Mouse (Mus musculus) liver, adult 2 months (tissue): ENCODE measurements around the gene Pheta1. TPM values are rescaled to one million over a fixed set of nuclear protein-coding genes. Genes with fewer than 3 reads are reported as not detected.

Source experiments
- DNase-seq: peaks from one replicate; pipeline ENCODE4 v3.0.0-alpha.2; 2011; ENCODE audit warnings: low read depth, low spot score; ENCODE audit errors: extremely low read depth
- H3K27ac ChIP-seq: fragments of 200-500 bp; replicated peaks from 2 replicates; pipeline ENCODE4 v1.5.1; 2012; ENCODE audit warnings: low read depth, mild to moderate bottlenecking, control low read depth, inconsistent platforms, low read length; ENCODE audit not compliant: insufficient read depth
- H3K27me3 ChIP-seq: fragments of 200-500 bp; 2 replicates; pipeline ENCODE4 v1.6.1; 2012; ENCODE audit warnings: mild to moderate bottlenecking, moderate library complexity, low read length, inconsistent platforms; ENCODE audit not compliant: control insufficient read depth, insufficient read depth
- H3K36me3 ChIP-seq: fragments of 200-500 bp; 2 replicates; pipeline ENCODE4 v1.6.1; 2012; ENCODE audit warnings: low read length, inconsistent platforms; ENCODE audit not compliant: control insufficient read depth, insufficient read depth
- H3K4me1 ChIP-seq: fragments of 200-500 bp; 2 replicates; pipeline ENCODE4 v1.6.1; 2011; ENCODE audit warnings: low read length; ENCODE audit not compliant: control insufficient read depth, insufficient read depth
- H3K4me3 ChIP-seq: fragments of 200-500 bp; 2 replicates; pipeline ENCODE4 v1.5.1; 2011; ENCODE audit warnings: low read depth, mild to moderate bottlenecking, control low read depth, low read length, moderate library complexity; ENCODE audit not compliant: insufficient read depth
- H3K79me2 ChIP-seq: fragments of 200-500 bp; 2 replicates; pipeline ENCODE4 v1.6.1; 2012; ENCODE audit warnings: inconsistent platforms, mild to moderate bottlenecking, low read length, moderate library complexity; ENCODE audit not compliant: control insufficient read depth, insufficient read depth
- H3K9ac ChIP-seq: fragments of 200-500 bp; 2 replicates; pipeline ENCODE4 v1.6.1; 2012; ENCODE audit warnings: low read depth, mild to moderate bottlenecking, control low read depth, inconsistent platforms, low read length
- CTCF ChIP-seq: fragments of 200-500 bp; IDR thresholded peaks from 2 replicates; pipeline ENCODE4 v1.5.1; 2011; ENCODE audit warnings: low read depth, low read length, control low read depth
- POLR2A ChIP-seq: fragments of 200-500 bp; IDR thresholded peaks from 2 replicates; pipeline ENCODE4 v1.6.1; 2011; ENCODE audit warnings: low read length, control low read depth; ENCODE audit not compliant: insufficient read depth; ENCODE audit errors: extremely low read depth
- WGBS: fragments of 180-500 bp; shearing (Covaris S2); methylation state at CpG from one replicate; pipeline ENCODE4 v1.1.7; 2018; 5-methylcytosine and 5-hydroxymethylcytosine counted together
- polyA plus RNA-seq: library from polyadenylated mRNA; depleted of rRNA; stranded (reverse); fragments of >200 nt; gene quantifications from 2 replicates; pipeline ENCODE4 v1.2.3, GENCODE M21; 2012
- total RNA-seq: library from RNA; depleted of rRNA; stranded (reverse); fragments of >200 nt; gene quantifications from 2 replicates; pipeline ENCODE4 v1.2.3, GENCODE M21; 2014

Pheta1 gene
- total and polyA plus RNA-seq, 2 experiments, result 7.4 to 12.0 TPM

DNA sequence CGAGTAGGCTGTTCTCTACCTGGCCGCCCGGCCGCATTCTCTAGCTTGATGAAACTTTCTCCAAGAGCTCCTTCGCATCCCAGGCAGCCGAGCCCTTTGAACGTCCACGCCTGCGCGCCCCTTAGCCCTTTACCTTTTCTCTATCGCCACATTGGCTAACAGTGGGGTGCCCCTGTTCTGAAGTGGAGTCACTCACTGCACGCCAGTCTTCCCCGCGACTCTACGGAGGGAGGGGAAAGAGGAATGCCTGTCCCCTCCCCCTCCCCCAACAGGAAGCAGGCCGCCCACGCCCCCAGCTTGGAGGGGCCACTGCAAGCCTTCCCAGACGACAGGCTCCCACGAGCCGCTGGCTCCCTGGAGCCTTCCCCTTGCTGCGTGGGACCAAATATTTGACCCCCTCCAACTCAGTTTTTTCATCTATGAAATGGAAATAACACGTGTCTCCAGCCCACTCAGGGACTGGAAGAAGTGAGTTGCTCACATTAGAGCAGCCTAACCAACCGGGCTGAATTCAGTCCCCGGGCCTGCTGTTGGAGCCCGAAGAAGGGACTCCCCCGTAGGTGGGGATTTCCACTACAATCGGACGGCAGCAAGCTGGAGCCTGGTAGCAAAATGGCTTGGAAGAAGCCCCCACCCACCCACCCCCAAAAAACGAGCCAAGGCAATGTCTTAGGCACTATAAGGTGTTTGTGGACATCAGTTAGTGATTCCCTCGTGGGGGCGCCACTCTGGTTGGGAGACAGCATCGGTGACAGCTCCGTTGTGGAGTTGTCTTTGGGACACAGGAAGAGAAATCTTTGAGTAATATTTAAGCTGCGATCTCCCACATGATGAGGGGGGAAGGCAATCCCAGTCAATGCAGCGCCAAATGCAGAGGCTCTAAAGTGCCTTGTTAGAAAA, 11.1 kb upstream of the Pheta1 start, which contains the start of gene Sh2b3:
TSS of gene Sh2b3 (minus strand) at position 206 of the 900 bp plus-strand sequence.
- no peak for TF ChIP-seq CTCF
- TF ChIP-seq POLR2A, result no peak
- H3K36me3 ChIP-seq, result no peaks in the 10 kb centered on the region
- H3K27ac ChIP-seq, result peak within 1 kb of the TSS; percentile 97
- H3K4me3 ChIP-seq, result peak within 1 kb of the TSS; percentile 94
- H3K9ac ChIP-seq, result peak within 1 kb of the TSS; percentile 98
- peaks cover 30% of the 10 kb centered on the region for H3K4me1 ChIP-seq
- H3K27me3 ChIP-seq, result no peaks in the 10 kb centered on the region
- DNase-seq, result no peak
- peaks cover 35% of the 10 kb centered on the region for H3K79me2 ChIP-seq
- under 1% methylated on average over 35 of the region's 35 CpGs for WGBS

- Histone ChIP-seq H3K79me2 (peaks cover 28% of the 10 kb centered on the region), H3K36me3 (no peaks in the 10 kb centered on the region), H3K27ac (peak overlapping the region; percentile 85), H3K4me1 (peaks cover 30% of the 10 kb centered on the region), H3K27me3 (no peaks in the 10 kb centered on the region), H3K4me3 (peak overlapping the region; percentile 71), H3K9ac (peak overlapping the region; percentile 86)
- peak; percentile 68; the same call in 1 of the 2 replicates for TF ChIP-seq POLR2A
- no peak for TF ChIP-seq CTCF
- under 1% methylated on average over 46 of the region's 46 CpGs for WGBS
- peak; percentile 74 for DNase-seq
Measured at GRCm38 (mm10) chr5:121838341-121839127, 10.2 kb upstream of the Pheta1 start.

- H3K27me3 ChIP-seq, result no peaks in the 10 kb centered on the region
- peaks cover 23% of the 10 kb centered on the region for H3K79me2 ChIP-seq
- no peak for TF ChIP-seq CTCF
- peak overlapping the region; percentile 71 for H3K4me3 ChIP-seq
- peak overlapping the region; percentile 85 for H3K27ac ChIP-seq
- H3K4me1 ChIP-seq, result peaks cover 30% of the 10 kb centered on the region
- peak overlapping the region; percentile 86 for H3K9ac ChIP-seq
- peak; percentile 88 for DNase-seq
- 8% methylated on average over 7 of the region's 7 CpGs for WGBS
- H3K36me3 ChIP-seq, result no peaks in the 10 kb centered on the region
Measured at GRCm38 (mm10) chr5:121839128-121839473, 9.7 kb upstream of the Pheta1 start.

GRCm38 (mm10) chr5:121841516-121841915, 7.3 kb upstream of the Pheta1 start:
- Histone ChIP-seq H3K36me3 (no peaks in the 10 kb centered on the region), H3K27me3 (no peaks in the 10 kb centered on the region)
- no peak for TF ChIP-seq POLR2A
- TF ChIP-seq CTCF, result no peak

DNA sequence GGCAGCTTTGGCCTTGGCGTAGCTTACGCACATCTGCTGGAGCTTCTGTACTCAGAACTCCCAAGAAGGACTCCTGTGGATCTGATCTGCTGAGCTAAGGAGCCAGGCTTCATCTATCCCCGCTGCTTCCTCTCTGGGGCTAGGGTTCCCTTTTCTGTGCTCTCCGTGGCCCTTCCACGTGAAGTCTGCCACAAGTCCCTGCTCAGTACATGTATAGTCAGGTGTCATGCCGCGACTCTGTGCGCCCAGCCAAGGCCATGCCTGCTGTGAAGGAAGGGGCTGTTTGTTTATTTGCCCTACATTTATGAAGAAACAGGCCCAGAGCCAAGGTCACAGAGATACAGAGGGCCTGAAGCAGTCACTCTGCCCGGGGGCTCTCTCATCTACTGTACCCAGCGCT, 6.8 kb upstream of the Pheta1 start:
- no peak overlapping the region for H3K9ac ChIP-seq
- TF ChIP-seq CTCF (no peak), POLR2A (no peak)

More at GRCm38 (mm10) chr5:121841516-121841915, 7.3 kb upstream of the Pheta1 start:
- Histone ChIP-seq H3K4me3 (no peak overlapping the region), H3K79me2 (peaks cover under 1% of the 10 kb centered on the region; the same call in 1 of the 2 replicates), H3K4me1 (peaks cover 16% of the 10 kb centered on the region), H3K27ac (no peak overlapping the region), H3K9ac (no peak overlapping the region)
- no peak for DNase-seq
- 80% methylated on average over 9 of the region's 9 CpGs for WGBS

More for the DNA sequence above, 6.8 kb upstream of the Pheta1 start:
- Histone ChIP-seq H3K79me2 (no peaks in the 10 kb centered on the region), H3K4me3 (no peak overlapping the region), H3K36me3 (no peaks in the 10 kb centered on the region), H3K27me3 (no peaks in the 10 kb centered on the region), H3K27ac (no peak overlapping the region), H3K4me1 (peaks cover 16% of the 10 kb centered on the region)
- DNase-seq, result peak; percentile 41
- 28% methylated on average over 10 of the region's 10 CpGs for WGBS
